Mouse (Mus musculus) liver, adult (tissue): ENCODE measurements around the gene Myl12a.

Source experiments
- GATA4 ChIP-seq: IDR thresholded peaks from 2 replicates; pipeline ENCODE4 v1.6.1; 2014; ENCODE audit warnings: mild to moderate bottlenecking, low read length; ENCODE audit not compliant: insufficient replicate concordance

Gene Myl12a

DNA sequence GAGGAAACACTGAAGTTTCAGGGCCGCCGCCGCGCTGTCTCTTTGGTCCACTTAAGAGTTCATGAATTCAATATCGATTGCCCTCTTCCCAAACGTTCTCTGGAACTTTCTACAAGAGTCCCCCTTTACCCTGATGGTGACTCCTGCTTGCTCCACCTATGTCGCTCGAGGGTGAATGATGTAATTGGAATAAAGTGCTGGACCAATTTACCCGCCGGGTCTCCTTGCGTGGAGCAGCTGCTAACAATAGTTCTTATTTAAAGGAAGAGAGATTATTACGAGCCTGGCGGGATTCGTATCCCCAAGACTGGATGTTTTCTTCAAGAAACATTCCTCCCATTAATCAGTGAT lies at the start of gene Myl12a:
Myl12a (minus strand) TSS at position 135 of the 351 bp plus-strand sequence.
- no peak for TF ChIP-seq GATA4

DNA sequence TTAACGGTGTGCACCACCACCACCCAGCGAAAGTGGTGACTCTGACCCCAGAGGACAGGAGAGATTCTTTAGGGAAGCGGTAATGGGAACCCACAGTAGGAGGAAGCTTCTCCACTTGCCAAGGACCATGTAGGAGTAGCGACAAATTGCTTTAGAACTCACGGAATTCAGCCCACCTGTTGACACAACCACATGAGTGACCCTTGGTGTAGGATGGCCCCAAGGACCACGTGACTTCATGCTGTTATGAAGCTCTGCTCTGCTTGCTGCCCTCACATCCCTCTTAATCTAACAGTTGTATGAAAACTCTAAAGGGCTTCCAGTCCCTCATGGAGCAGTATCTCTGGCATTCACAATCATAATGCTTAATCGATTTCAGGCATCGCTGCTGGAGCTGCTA lies 46.6 kb upstream of the Myl12a start:
- TF ChIP-seq GATA4: no peak

DNA sequence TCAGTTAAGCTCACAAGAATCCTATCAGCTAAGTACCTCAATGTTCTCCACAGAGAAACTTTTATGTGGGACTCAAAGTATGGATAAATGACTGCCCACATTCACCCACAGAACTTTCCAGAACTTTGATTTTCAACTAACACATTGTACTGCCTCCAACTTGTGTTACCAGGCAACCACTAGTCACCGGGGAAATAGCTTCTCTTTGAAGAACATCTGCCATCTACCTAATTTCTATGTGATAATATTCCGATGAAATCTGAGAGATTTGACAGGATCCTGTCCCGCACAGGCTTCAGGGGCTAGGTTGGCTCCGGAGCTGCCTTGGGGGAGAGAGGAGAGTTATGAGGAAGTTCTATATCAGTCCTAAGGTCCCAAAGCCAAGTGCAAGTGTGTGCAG lies 44.2 kb upstream of the Myl12a start:
- TF ChIP-seq GATA4: no peak

DNA sequence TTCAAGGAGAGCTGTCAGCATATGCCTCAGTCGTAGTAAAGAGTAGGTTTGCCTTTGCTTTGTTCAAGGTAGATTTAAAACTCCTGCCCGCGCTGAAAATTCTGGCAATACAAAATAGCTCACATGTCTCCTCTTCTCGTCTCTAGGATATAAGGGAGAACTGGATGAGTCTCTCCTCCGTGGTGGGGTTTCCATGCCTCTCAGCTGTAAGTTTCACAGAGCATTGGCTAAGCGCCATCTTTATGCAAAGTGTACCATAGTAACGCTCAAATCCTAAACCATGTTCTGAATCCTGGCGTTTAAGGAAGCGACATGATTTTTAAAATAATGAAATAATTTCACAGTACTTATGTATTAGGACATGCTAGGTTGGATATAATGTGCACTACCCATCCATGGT lies 42.9 kb upstream of the Myl12a start:
- no peak for TF ChIP-seq GATA4

DNA sequence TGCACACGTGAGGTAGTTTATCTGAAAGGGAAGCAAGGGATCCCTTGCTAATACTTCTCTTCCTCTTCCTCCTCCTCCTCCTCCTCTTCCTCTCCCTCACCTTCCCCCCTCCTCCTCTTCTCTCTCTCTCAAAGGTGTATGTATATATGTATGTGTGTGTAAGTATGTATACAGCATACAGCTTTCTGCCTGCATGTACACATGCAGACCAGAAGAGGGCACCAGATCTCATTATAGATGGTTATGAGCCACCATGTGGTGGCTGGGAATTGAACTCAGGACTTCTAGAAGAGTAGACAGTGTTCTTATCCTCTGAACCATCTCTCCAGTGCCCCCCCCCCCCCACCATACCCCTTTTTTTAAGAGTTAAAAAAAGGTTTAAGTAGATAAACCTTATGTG lies 40.0 kb upstream of the Myl12a start:
- TF ChIP-seq GATA4: no peak

DNA sequence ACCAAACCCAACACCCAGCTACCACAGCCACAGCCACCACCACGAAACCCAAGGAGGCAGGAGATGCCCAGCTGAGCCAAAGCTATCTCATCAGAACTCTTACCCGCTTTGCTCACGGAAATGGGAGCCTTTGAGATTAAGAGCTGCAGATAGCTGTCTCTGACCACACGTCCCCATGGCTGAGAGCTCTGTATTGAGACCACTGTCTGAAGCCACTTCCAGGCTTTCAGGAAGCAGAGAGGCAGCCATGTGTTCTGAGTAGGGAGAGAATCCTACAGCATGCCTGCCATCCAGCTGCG lies 37.9 kb upstream of the Myl12a start:
- TF ChIP-seq GATA4: no peak

DNA sequence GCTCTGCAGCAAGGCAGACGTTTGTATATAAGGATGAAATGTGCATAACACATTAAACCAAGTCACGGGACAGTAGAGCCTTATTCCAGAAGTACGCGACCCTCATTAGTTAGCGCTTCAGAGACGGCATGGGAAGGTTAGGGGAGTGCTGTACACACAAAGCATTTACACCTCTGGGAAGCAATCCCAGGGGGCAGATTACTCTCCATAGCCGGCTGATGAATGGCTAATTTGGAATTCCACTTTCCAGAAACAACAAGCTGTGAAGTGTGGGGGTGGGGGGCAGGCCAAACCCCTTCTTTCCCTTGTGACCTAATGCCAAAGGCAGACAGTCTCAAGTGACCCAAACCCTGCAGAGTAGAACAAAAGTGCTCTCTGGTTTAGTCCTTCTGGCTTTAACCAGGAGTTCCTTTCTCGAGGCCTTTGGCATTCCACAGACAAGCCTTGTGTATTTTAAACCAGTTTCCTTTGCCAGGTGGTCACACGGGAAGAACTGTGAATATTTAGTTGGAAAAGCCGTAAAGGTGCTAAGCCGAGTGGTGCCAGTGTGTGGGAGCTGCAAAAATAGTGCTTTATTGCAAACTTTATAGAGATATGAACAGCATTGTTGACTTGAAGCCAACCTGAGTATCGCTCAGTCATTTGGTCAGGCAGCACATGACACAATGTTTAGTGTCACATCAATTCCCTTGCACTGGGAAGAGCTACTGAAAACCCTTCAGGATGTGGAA lies 37.3 kb upstream of the Myl12a start:
- TF ChIP-seq GATA4: no peak

DNA sequence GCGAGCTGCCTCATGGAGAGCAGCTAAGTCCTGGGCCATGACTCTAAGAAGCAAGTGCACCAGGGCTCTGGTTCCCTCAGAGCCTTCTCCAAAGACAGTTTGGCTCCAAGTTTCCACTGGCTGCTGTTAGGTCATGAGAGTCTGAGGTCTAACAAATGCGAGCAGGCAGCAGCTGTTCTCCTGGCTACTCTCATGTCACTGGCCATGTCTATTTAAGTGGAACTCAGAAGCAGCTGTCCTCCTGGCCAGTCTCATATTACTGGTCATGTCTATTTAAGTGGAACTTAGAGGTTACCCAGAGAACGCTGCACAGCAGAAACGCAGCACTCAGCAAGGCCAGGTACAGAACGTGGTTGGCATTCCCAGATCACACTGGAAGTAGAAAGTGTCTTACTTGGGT lies 36.1 kb upstream of the Myl12a start:
- no peak for TF ChIP-seq GATA4

DNA sequence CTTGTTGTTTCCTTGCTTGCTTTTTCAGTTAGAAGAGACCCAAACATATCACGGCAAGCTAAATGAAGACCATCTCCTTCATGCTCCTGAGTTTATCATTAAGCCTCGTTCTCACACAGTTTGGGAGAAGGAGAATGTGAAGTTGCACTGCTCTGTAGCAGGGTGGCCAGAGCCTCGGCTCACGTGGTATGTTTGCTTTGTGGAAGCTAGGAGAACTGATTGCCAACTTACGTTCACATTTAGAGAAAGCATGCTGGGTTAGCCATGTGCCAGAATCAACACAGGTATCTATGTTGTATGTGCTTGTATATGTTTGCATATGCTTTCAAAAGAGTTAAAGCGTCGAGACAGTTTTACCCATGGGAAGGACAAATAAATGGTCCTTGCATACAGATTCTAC lies 34.5 kb upstream of the Myl12a start:
- TF ChIP-seq GATA4: no peak

DNA sequence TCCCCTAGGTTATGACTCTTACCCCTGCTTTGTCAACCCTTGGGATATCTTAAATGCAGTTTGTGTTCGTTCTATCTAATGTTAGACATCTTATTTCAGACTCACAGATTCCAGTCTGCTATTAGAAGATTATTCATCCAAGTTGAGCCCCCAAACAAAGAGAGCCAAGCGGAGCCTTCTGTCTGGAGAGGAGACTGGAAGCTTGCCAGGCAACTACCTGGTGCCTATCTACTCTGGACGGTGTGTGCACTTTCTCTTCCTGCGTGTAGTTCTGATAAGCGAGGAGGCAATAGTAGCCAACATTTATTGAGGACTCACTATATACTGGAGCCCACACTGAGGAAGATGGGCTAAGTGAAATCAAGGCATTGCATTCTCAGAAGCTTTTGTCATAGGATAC lies 31.8 kb upstream of the Myl12a start:
- TF ChIP-seq GATA4: no peak

DNA sequence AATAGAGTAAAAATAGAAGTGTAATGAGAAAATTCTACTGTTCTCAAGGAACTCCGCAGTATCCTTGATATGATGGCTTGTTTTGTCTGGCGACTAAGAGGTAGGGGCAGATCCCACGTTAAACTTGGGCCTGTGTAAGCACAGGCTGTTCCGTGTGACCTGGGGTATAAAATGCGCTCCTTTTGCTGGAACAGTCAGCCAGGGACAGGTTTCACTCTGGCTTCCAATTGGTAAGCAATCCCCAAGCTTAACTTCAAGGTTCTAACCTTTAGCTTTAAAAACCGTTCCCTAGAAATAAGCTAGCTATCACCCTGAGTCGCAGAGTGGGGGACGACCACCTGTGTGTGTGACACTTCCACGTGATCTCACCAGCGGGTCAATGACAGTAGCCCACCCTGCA lies 30.0 kb upstream of the Myl12a start:
- TF ChIP-seq GATA4: no peak

DNA sequence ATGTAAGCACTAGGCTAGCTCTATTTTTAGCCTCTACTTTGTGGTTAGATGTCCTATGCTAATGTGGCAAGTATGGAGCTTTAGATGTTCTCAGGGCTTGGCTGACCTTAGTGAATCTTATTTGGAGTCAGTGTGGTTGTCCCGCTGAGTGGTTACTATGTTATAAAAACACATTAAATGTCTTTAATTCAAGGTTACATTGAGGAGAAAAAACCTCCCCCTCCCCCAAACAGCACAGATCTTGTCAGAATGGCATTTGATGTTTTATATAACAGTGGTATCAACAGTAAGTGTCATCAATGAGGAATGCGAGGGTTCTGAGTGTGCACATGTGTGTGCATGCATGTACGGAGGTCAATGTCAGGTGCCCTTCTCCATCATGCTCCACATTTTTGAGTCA lies 24.5 kb upstream of the Myl12a start:
- TF ChIP-seq GATA4: no peak

DNA sequence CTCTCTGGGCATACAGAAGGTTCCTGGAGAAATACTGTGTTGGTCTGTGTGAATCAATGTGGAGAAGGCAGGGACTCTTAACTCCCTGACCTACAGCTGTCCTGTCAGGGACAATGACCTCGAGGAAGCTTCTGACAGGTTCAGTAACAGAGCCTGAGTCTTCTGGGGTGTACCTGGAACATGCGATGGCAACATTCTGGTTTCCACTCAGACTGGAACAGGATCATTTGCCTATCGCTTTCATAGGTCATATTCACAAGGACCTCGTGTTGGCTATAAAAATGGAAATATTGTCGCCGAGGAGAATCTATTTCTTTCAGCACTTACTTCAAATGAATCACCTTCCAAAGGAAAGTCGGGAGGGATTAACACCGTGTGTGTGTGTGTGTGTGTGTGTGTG lies 23.2 kb upstream of the Myl12a start:
- TF ChIP-seq GATA4: no peak

DNA sequence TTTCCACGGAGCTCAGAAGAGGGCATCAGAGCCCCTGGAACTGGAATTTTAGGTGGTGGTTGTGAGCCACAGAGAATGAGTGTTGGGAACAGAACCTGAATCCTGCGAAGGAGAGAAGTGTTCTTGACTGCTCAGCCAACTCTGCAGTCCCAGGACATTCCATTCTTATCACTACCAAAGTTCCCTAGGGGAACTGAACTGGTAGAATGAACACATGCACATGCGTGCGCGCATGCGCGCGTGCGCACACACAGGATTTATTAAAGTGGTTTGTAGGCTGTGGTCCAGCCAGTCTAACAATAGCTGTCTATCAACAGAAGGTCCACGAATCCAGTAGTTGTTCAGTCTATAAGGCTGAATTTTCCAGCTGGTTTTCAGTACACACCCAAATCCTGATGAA lies 21.4 kb upstream of the Myl12a start:
- no peak for TF ChIP-seq GATA4

DNA sequence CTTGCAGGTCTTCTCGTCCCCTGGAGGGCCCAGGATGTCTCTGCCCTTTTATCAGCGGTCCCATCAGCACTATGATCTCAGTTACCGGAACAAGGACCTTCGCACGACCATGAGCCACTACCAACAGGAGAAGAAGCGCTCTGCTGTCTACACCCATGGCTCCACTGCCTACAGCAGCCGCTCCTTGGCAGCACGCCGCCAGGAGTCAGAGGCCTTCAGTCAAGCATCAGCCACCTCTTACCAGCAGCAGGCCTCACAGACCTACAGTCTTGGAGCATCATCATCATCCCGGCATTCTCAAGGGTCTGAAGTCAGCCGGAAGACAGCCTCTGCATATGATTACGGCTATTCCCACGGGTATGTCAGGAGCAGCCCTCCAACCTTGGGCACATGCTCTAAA lies 20.2 kb upstream of the Myl12a start:
- TF ChIP-seq GATA4: no peak

DNA sequence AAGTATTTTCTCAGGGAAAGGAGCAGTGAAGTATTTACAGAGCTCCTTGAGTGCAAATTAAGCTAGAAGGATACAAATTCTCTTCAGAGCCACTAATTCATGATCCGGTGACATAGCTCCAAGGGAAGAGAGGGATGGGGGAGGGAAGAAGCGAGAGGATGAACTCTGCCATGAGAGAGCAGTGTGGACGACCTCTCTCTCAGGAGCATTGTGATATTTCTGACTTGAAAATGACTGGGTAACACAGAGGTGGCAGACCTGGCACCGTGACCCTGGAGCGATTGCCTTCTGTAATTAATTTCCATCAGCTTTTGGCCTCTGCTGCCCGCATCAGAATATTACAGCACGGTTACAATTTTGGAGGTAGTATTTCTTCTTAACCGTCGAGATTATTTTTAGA lies 17.2 kb upstream of the Myl12a start:
- TF ChIP-seq GATA4: no peak

DNA sequence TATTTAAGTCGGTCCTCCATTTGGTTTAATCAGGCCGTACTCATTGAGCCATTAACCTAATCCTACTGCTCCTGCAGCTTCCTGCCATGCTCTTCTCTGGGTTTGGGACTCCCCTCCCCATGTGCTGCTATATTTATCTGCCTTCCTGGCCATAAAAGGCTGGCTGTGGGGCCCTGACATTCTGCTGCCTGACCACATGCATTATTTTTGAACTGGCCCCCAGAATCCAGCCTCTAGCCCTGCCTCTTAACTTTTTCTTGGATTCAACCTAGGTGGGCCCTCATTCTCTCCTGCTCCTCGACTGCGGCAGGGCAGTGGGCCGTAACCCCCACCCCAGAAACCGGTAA lies 16.6 kb upstream of the Myl12a start:
- no peak for TF ChIP-seq GATA4
